Mouse (Mus musculus): ENCODE results near the gene Slc17a7. TPM values are rescaled to one million over a fixed set of nuclear protein-coding genes. Genes with fewer than 3 reads are reported as not detected.
A peak's percentile ranks its signal among the peaks of the same experiment; 100 is the strongest.
"Not testable (repeated sequence)": the region's sequence is repeated elsewhere in the genome, so short reads cannot be mapped to it uniquely, and the experiment has no call there.

The Slc17a7 gene
- total RNA-seq, 2 experiments from 2014 or later: 1,255 to 1,327 TPM

GRCm38 (mm10) chr7:45169495-45169894, 5.7 kb downstream of the Slc17a7 start:
- TF ChIP-seq CTCF (IDR thresholded peaks at IDR 0.05): no peak
- intact Hi-C loops (cut with DNase I): loop anchor here (2.0 kb wide), 1 partner anchor 87 kb away; no protein-coding TSS in a partner anchor
- Histone ChIP-seq H3K4me3 (no peak overlapping the region), H3K27ac (peak overlapping the region; percentile 93)
- DNase-seq (ENCODE audit: extremely low spot score in 1 of 2, low spot score in 2 of 2): peak in 1 of 2 experiments; percentile 58

DNA sequence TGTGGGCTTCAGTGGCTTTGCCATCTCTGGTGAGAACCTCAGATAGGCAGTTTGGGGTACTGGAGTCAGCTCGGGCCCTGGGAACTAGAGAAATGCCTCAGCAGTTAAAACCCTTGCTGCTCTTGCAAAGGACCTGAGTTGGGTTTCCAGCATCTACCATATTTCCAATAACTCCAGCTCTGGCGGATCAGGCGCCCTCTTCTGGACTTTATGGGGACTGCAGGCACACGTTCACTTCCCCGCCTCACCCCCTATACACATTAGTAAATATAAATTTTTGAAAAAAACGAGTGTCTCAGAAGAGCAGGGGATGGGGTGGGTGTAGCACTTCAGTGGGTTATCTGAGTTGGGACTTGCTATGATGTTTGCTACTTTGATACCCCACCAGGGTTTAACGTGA, 9.2 kb downstream of the Slc17a7 start:
- TF ChIP-seq CTCF (IDR thresholded peaks at IDR 0.05): peak; percentile 67
- no peak for DNase-seq (ENCODE audit: extremely low spot score in 1 of 2, low spot score in 2 of 2)
- H3K27ac ChIP-seq: no peak overlapping the region
- no peak overlapping the region for H3K4me3 ChIP-seq
- intact Hi-C loops (cut with DNase I): no loop called here

- TF ChIP-seq CTCF (IDR thresholded peaks at IDR 0.05): peak; percentile 50
- H3K4me3 ChIP-seq; intact Hi-C loops (cut with DNase I); DNase-seq (ENCODE audit: extremely low spot score in 1 of 2, low spot score in 2 of 2); H3K27ac ChIP-seq: not testable (repeated sequence)
These were observed 10.0 kb downstream of the Slc17a7 start for GRCm38 (mm10) chr7:45173772-45174171.

DNA sequence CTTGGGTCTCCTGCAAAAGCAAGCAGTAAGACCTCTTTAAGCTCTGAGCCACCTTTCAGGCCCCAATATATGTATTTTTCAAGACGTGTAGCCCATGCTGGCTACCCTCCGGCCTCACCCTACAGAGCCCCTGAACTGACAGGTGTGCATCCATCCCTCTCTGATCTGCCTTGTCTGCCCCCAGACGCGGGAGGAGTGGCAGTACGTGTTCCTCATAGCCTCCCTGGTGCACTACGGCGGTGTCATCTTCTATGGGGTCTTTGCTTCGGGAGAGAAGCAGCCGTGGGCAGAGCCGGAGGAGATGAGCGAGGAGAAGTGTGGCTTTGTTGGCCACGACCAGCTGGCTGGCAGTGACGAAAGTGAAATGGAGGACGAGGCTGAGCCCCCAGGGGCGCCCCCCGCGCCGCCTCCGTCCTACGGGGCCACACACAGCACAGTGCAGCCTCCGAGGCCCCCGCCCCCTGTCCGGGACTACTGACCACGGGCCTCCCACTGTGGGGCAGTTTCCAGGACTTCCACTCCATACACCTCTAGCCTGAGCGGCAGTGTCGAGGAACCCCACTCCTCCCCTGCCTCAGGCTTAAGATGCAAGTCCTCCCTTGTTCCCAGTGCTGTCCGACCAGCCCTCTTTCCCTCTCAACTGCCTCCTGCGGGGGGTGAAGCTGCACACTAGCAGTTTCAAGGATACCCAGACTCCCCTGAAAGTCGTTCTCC, 11.0 kb downstream of the Slc17a7 start:
- no peak for TF ChIP-seq CTCF (IDR thresholded peaks at IDR 0.05)
- peak overlapping the region; percentile 50; the same call in 1 of the 2 replicates for H3K27ac ChIP-seq
- DNase-seq (ENCODE audit: extremely low spot score in 1 of 2, low spot score in 2 of 2): no peak
- H3K4me3 ChIP-seq: no peak overlapping the region
- intact Hi-C loops (cut with DNase I): no loop called here

GRCm38 (mm10) chr7:45175398-45175797, 11.6 kb downstream of the Slc17a7 start:
- intact Hi-C loops (cut with DNase I): no loop called here
- no peak for TF ChIP-seq CTCF (IDR thresholded peaks at IDR 0.05)
- no peak overlapping the region for H3K4me3 ChIP-seq
- no peak overlapping the region for H3K27ac ChIP-seq
- DNase-seq (ENCODE audit: extremely low spot score in 1 of 2, low spot score in 2 of 2): no peak

DNA sequence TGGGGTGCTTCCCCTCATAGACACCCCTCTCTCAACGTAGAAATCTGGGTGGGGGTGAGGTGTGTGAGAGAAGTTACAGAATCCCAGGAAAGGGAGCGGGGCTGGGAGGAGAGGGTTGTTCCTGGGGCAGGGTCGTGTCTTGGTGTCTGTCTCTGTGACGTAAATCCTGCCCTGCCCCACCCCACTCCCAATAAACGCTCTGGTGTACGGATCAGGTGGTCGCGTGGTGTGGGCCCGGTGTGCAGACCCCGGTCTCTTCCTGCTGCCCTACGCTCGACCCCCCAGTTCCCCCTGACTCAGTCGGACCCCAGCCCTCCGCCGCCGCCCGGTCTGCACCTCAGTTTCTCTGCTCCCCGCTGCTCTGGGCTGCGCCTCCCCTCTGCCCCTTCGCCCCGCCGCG, 12.2 kb downstream of the Slc17a7 start:
- intact Hi-C loops (cut with DNase I): no loop called here
- DNase-seq (ENCODE audit: extremely low spot score in 1 of 2, low spot score in 2 of 2): no peak
- no peak overlapping the region for H3K4me3 ChIP-seq

GRCm38 (mm10) chr7:45176356-45176755, 12.6 kb downstream of the Slc17a7 start:
- Histone ChIP-seq H3K27ac (0 out of 2 replicates have a peak overlapping the region, but pooled peaks have one; percentile 15), H3K4me3 (no peak overlapping the region)
- DNase-seq (ENCODE audit: extremely low spot score in 1 of 2, low spot score in 2 of 2): no peak
- intact Hi-C loops (cut with DNase I): no loop called here
- no peak for TF ChIP-seq CTCF (IDR thresholded peaks at IDR 0.05)

More for the DNA sequence above, 12.2 kb downstream of the Slc17a7 start:
- TF ChIP-seq CTCF (IDR thresholded peaks at IDR 0.05): no peak
- no peak overlapping the region for H3K27ac ChIP-seq

GRCm38 (mm10) chr7:45178550-45178949, 14.8 kb downstream of the Slc17a7 start:
- no peak overlapping the region for H3K4me3 ChIP-seq
- no peak overlapping the region for H3K27ac ChIP-seq
- TF ChIP-seq CTCF (IDR thresholded peaks at IDR 0.05): no peak
- DNase-seq (ENCODE audit: extremely low spot score in 1 of 2, low spot score in 2 of 2): no peak
- intact Hi-C loops (cut with DNase I): no loop called here

DNA sequence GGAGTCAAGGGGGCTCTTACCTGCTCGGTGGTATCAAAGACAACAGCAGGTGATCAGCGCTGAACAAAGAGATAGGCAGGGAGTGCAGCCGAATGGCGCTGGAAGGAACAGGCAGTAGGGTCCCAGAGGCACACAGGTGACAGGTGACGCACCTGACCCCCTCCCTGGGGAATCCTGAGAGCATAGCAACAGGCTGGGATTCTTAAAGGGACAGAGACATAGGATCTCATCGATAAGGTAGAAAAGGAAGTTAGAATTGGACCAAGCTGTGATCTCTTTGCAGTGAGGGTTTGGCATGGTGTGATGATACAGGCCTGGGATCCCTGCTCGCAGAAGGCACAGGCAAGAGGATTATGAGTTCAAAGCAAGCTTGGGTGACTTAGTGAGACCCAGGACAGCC, 15.7 kb downstream of the Slc17a7 start, which contains the start of gene Gfy:
Gene Gfy (minus strand): TSS at position 101 of the 400 bp plus-strand sequence.
- Histone ChIP-seq H3K4me3 (no peak within 1 kb of the TSS), H3K27ac (no peak within 1 kb of the TSS)
- DNase-seq (ENCODE audit: extremely low spot score in 1 of 2, low spot score in 2 of 2): no peak
- no peak for TF ChIP-seq CTCF (IDR thresholded peaks at IDR 0.05)
- intact Hi-C loops (cut with DNase I): no loop called here

- H3K27ac ChIP-seq: no peak within 1 kb of the TSS
- no peak for DNase-seq (ENCODE audit: extremely low spot score in 1 of 2, low spot score in 2 of 2)
- no peak within 1 kb of the TSS for H3K4me3 ChIP-seq
- no peak for TF ChIP-seq CTCF (IDR thresholded peaks at IDR 0.05)
- intact Hi-C loops (cut with DNase I): no loop called here
These were observed 17.2 kb downstream of the Slc17a7 start, which contains the start of gene Pth2 for GRCm38 (mm10) chr7:45180896-45181477. Pth2 (plus strand) TSS chr7:45180995.

- intact Hi-C loops (cut with DNase I): no loop called here
- Histone ChIP-seq H3K27ac (no peak overlapping the region), H3K4me3 (no peak overlapping the region)
- no peak for DNase-seq (ENCODE audit: extremely low spot score in 1 of 2, low spot score in 2 of 2)
- TF ChIP-seq CTCF (IDR thresholded peaks at IDR 0.05): peak; percentile 12; the same call in 1 of the 2 replicates
These were observed 17.8 kb downstream of the Slc17a7 start for GRCm38 (mm10) chr7:45181540-45181939.

DNA sequence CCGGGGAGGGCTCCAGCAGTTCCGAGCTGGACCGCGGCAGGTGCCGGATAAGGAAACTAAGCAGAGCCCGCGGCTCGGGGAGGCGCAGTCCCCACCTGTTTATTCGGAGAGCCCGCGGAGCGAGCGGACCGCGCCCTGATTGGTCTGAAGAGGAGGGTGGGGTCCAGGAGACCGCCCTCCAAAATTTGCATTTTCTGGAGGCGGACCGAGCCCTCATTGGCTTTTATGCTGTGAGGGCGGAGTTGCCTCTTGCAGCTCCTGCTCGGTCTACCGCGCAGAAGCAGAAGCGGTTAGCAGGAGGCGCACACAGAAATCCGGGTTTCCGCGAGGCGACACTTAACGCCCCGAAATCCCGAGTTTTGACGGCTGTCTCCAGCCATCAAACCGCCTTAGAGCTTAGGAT, 18.5 kb downstream of the Slc17a7 start:
- TF ChIP-seq CTCF (IDR thresholded peaks at IDR 0.05): no peak; the same call in 1 of the 2 replicates
- peak overlapping the region; percentile 65; the same call in 1 of the 2 replicates for H3K27ac ChIP-seq
- DNase-seq (ENCODE audit: extremely low spot score in 1 of 2, low spot score in 2 of 2): peak; percentile 82 to 83
- intact Hi-C loops (cut with DNase I): no loop called here
- peak overlapping the region; percentile 24 for H3K4me3 ChIP-seq
